Mouse (Mus musculus): ENCODE measurements around the gene Gm4881. TPM values are rescaled to one million over a fixed set of nuclear protein-coding genes. Genes with fewer than 3 reads are reported as not detected.
"Not testable (repeated sequence)": the region's sequence is repeated elsewhere in the genome, so short reads cannot be mapped to it uniquely, and the experiment has no call there.

The Gm4881 gene
- polyA plus RNA-seq, 1 experiment, result 1.4 TPM

- peaks cover 3% of the 10 kb centered on the region; the same call in 1 of the 2 replicates for H3K4me1 ChIP-seq (ENCODE audit: control insufficient read depth, insufficient read depth, low read length)
- no peaks in the 10 kb centered on the region for H3K27me3 ChIP-seq (ENCODE audit: control insufficient read depth, insufficient read depth, low read length)
- no peak for TF ChIP-seq POLR2A (IDR thresholded peaks at IDR 0.05; ENCODE audit: borderline replicate concordance, insufficient read depth, low read length)
- TF ChIP-seq CTCF (IDR thresholded peaks at IDR 0.05; ENCODE audit: borderline replicate concordance, insufficient read depth, low read depth, low read length), result no peak
- H3K4me3 ChIP-seq (replicated peaks; ENCODE audit: insufficient read depth, low read depth, low read length), result peak within 1 kb of the TSS; percentile 77
- peak within 1 kb of the TSS; percentile 68 for H3K27ac ChIP-seq (ENCODE audit: insufficient read depth, low read length)
- 6% methylated on average over 65 of the region's 68 CpGs for WGBS
- peak; percentile 62 to 68 for DNase-seq
Observed at GRCm38 (mm10) chr7:24902630-24903443, 41.5 kb downstream of the Gm4881 start, which contains the start of gene Arhgef1. Gene Arhgef1 (plus strand): TSS chr7:24902912.

GRCm38 (mm10) chr7:24902264-24902629 is 42.0 kb downstream of the Gm4881 start:
- Histone ChIP-seq H3K4me1 (ENCODE audit: control insufficient read depth, insufficient read depth, low read length) (peaks cover 3% of the 10 kb centered on the region; the same call in 1 of the 2 replicates), H3K27me3 (ENCODE audit: control insufficient read depth, insufficient read depth, low read length) (no peaks in the 10 kb centered on the region), H3K4me3 (replicated peaks; ENCODE audit: insufficient read depth, low read depth, low read length) (peak overlapping the region; percentile 77), H3K27ac (ENCODE audit: insufficient read depth, low read length) (peak overlapping the region; percentile 57)
- no peak for DNase-seq
- 61% methylated on average over 2 of the region's 2 CpGs for WGBS
- no peak for TF ChIP-seq POLR2A (IDR thresholded peaks at IDR 0.05; ENCODE audit: borderline replicate concordance, insufficient read depth, low read length)
- TF ChIP-seq CTCF (IDR thresholded peaks at IDR 0.05; ENCODE audit: borderline replicate concordance, insufficient read depth, low read depth, low read length), result no peak

GRCm38 (mm10) chr7:24901842-24902241 is 42.5 kb downstream of the Gm4881 start:
- no peak for TF ChIP-seq CTCF (IDR thresholded peaks at IDR 0.05; ENCODE audit: borderline replicate concordance, insufficient read depth, low read depth, low read length)
- Histone ChIP-seq H3K27ac (ENCODE audit: insufficient read depth, low read length) (no peak overlapping the region), H3K4me3 (replicated peaks; ENCODE audit: insufficient read depth, low read depth, low read length) (no peak overlapping the region), H3K27me3 (ENCODE audit: control insufficient read depth, insufficient read depth, low read length) (no peaks in the 10 kb centered on the region), H3K4me1 (ENCODE audit: control insufficient read depth, insufficient read depth, low read length) (peaks cover 3% of the 10 kb centered on the region; the same call in 1 of the 2 replicates)
- 73% methylated on average over 1 of the region's 1 CpGs for WGBS
- DNase-seq, result no peak

GRCm38 (mm10) chr7:24901114-24901513 is 43.2 kb downstream of the Gm4881 start:
- no peak for DNase-seq
- no peaks in the 10 kb centered on the region for H3K27me3 ChIP-seq (ENCODE audit: control insufficient read depth, insufficient read depth, low read length)
- H3K27ac ChIP-seq (ENCODE audit: insufficient read depth, low read length), result no peak overlapping the region
- peaks cover 3% of the 10 kb centered on the region; the same call in 1 of the 2 replicates for H3K4me1 ChIP-seq (ENCODE audit: control insufficient read depth, insufficient read depth, low read length)
- no peak for TF ChIP-seq POLR2A (IDR thresholded peaks at IDR 0.05; ENCODE audit: borderline replicate concordance, insufficient read depth, low read length)
- TF ChIP-seq CTCF (IDR thresholded peaks at IDR 0.05; ENCODE audit: borderline replicate concordance, insufficient read depth, low read depth, low read length), result no peak
- 44% methylated on average over 6 of the region's 6 CpGs for WGBS
- H3K4me3 ChIP-seq (replicated peaks; ENCODE audit: insufficient read depth, low read depth, low read length), result no peak overlapping the region

- no peak overlapping the region for H3K27ac ChIP-seq (ENCODE audit: insufficient read depth, low read length)
- H3K4me3 ChIP-seq (replicated peaks; ENCODE audit: insufficient read depth, low read depth, low read length), result no peak overlapping the region
- DNase-seq, result no peak
- no peak for TF ChIP-seq POLR2A (IDR thresholded peaks at IDR 0.05; ENCODE audit: borderline replicate concordance, insufficient read depth, low read length)
- TF ChIP-seq CTCF (IDR thresholded peaks at IDR 0.05; ENCODE audit: borderline replicate concordance, insufficient read depth, low read depth, low read length), result no peak
- WGBS, result 80% methylated on average over 5 of the region's 5 CpGs
- no peaks in the 10 kb centered on the region for H3K27me3 ChIP-seq (ENCODE audit: control insufficient read depth, insufficient read depth, low read length)
- no peaks in the 10 kb centered on the region for H3K4me1 ChIP-seq (ENCODE audit: control insufficient read depth, insufficient read depth, low read length)
Observed at GRCm38 (mm10) chr7:24897959-24898358, 46.3 kb downstream of the Gm4881 start.

GRCm38 (mm10) chr7:24897224-24897623 is 47.1 kb downstream of the Gm4881 start, which contains the start of gene Cd79a:
Gene Cd79a (plus strand): TSS chr7:24897381.
- H3K27ac ChIP-seq (ENCODE audit: insufficient read depth, low read length), result no peak within 1 kb of the TSS
- no peak for DNase-seq
- no peak within 1 kb of the TSS for H3K4me3 ChIP-seq (replicated peaks; ENCODE audit: insufficient read depth, low read depth, low read length)
- no peaks in the 10 kb centered on the region for H3K4me1 ChIP-seq (ENCODE audit: control insufficient read depth, insufficient read depth, low read length)
- 82% methylated on average over 12 of the region's 12 CpGs for WGBS
- TF ChIP-seq CTCF (IDR thresholded peaks at IDR 0.05; ENCODE audit: borderline replicate concordance, insufficient read depth, low read depth, low read length), result no peak
- no peak for TF ChIP-seq POLR2A (IDR thresholded peaks at IDR 0.05; ENCODE audit: borderline replicate concordance, insufficient read depth, low read length)
- H3K27me3 ChIP-seq (ENCODE audit: control insufficient read depth, insufficient read depth, low read length), result no peaks in the 10 kb centered on the region

- Histone ChIP-seq H3K4me1 (ENCODE audit: control insufficient read depth, insufficient read depth, low read length) (no peaks in the 10 kb centered on the region), H3K27ac (ENCODE audit: insufficient read depth, low read length) (no peak overlapping the region), H3K4me3 (replicated peaks; ENCODE audit: insufficient read depth, low read depth, low read length) (no peak overlapping the region), H3K27me3 (ENCODE audit: control insufficient read depth, insufficient read depth, low read length) (no peaks in the 10 kb centered on the region)
- no peak for DNase-seq
- WGBS, result 61% methylated on average over 8 of the region's 8 CpGs
- TF ChIP-seq POLR2A (IDR thresholded peaks at IDR 0.05; ENCODE audit: borderline replicate concordance, insufficient read depth, low read length) (no peak), CTCF (IDR thresholded peaks at IDR 0.05; ENCODE audit: borderline replicate concordance, insufficient read depth, low read depth, low read length) (no peak)
Observed at GRCm38 (mm10) chr7:24896269-24896668, 48.0 kb downstream of the Gm4881 start.

GRCm38 (mm10) chr7:24895749-24896148 is 48.5 kb downstream of the Gm4881 start:
- H3K27ac ChIP-seq (ENCODE audit: insufficient read depth, low read length); H3K4me3 ChIP-seq (replicated peaks; ENCODE audit: insufficient read depth, low read depth, low read length): not testable (repeated sequence)
- 88% methylated on average over 2 of the region's 2 CpGs for WGBS

More at GRCm38 (mm10) chr7:24895749-24896148, 48.5 kb downstream of the Gm4881 start:
- H3K27me3 ChIP-seq (ENCODE audit: control insufficient read depth, insufficient read depth, low read length); H3K4me1 ChIP-seq (ENCODE audit: control insufficient read depth, insufficient read depth, low read length); DNase-seq: not testable (repeated sequence)
